Mouse (Mus musculus): ENCODE data around the gene Defa33.
"Not testable (repeated sequence)": the region's sequence is repeated elsewhere in the genome, so short reads cannot be mapped to it uniquely, and the experiment has no call there.

DNA sequence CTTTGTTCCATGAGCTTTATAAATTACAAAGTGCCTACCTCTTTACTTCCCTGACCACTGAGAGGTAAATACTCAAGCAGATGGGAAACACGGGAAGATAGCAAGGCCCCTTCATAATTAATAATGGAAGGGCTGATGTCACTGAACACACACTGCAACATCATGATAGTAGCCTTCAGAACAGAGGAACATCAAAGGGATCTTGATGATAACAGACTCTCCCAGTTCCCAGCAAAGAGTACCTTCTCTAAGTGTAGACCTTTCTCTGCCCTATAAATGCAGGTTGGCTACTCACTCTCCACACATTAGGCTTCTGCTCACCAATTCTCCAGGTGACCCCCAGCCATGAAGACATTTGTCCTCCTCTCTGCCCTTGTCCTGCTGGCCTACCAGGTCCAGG is 35.5 kb downstream of the Defa33 start, which contains the start of gene Defa36:
- not testable (repeated sequence) for TF ChIP-seq POLR2A (IDR thresholded peaks at IDR 0.05; ENCODE audit: borderline replicate concordance, extremely low read depth, insufficient read depth, insufficient read length, poor library complexity, severe bottlenecking); CTCF (IDR thresholded peaks at IDR 0.05; ENCODE audit: borderline replicate concordance, extremely low read depth, insufficient read depth, insufficient read length)
